Comparison of ENCODE assay signal across 26 mouse cellular contexts in genomic region chr5:16778610-16779172, GRCm38 (mm10). TPM values are rescaled to one million over a fixed set of nuclear protein-coding genes. Genes with fewer than 3 reads are reported as not detected.
DNase-seq lines count a peak whose midpoint lies in the region; ATAC-seq and TF ChIP-seq lines count a peak whose summit lies in the region.
"Had no signal": no experiment of that assay in that cellular context is flagged by ENCODE, and none has a peak within 500 bp of the region (broad histone marks: within the 10 kb centered on the region; RNA-seq: fewer than 3 reads in every experiment).

No protein-coding gene starts in this region.

- DNase-seq in embryo, embryonic 10 days (ENCODE audit: low spot score) = peak; percentile 11
- peak; percentile 20 for DNase-seq in embryo, embryonic 9.5 days (ENCODE audit: extremely low spot score)
- DNase-seq in fibroblast of lung, adult 2 months (ENCODE audit: low read depth) = peak; percentile 34
- no peak for DNase-seq in urinary bladder, postnatal 14 days (ENCODE audit: low spot score)
- DNase-seq in gastrocnemius, adult 2 months = no peak
- DNase-seq: adrenal gland, adult 8-10 months; cerebellum, adult 11-12 months; cerebellum, postnatal 25 days; heart, postnatal 36 days; kidney, adult 8-10 months; kidney, postnatal 25 days; midbrain, embryonic 14.5 days had no signal

- no peak overlapping the region for H3K4me3 ChIP-seq in limb, embryonic 15.5 days
- no peak overlapping the region for H3K4me3 ChIP-seq in gastrocnemius, adult 2 months
- H3K4me3 ChIP-seq: liver, embryonic 12.5 days; lung, embryonic 15.5 days; myocyte had no signal

- no peaks in the 10 kb centered on the region for H3K27me3 ChIP-seq in limb, embryonic 15.5 days
- H3K27me3 ChIP-seq: liver, embryonic 12.5 days; lung, embryonic 15.5 days had no signal

- no peaks in the 10 kb centered on the region for H3K36me3 ChIP-seq in limb, embryonic 15.5 days
- H3K36me3 ChIP-seq: G1E; liver, embryonic 12.5 days; lung, embryonic 15.5 days had no signal

- 0 out of 2 replicates have a peak, but pooled peaks cover 6% of the 10 kb centered on the region for H3K4me1 ChIP-seq in limb, embryonic 15.5 days
- H3K4me1 ChIP-seq: liver, embryonic 12.5 days; lung, embryonic 15.5 days had no signal

- ATAC-seq in limb, embryonic 15.5 days (ENCODE audit: insufficient number of reproducible peaks, low FRiP score, low TSS enrichment, low read depth) = peak; percentile 52; the same call in 1 of the 2 replicates
- ATAC-seq in erythroid progenitor cell, adult 5-6 weeks (replicated peaks; ENCODE audit: low FRiP score, poor library complexity, severe bottlenecking) = no peak
- ATAC-seq: CD4-positive, CD25-positive, alpha-beta regulatory T cell, adult 4 months; inflammation-experienced regulatory T-cells, adult 6 months; liver, embryonic 12.5 days had no signal

- H3K4me2 ChIP-seq in limb, embryonic 15.5 days = no peak overlapping the region
- H3K4me2 ChIP-seq: heart, embryonic 11.5 days; liver, embryonic 12.5 days; lung, embryonic 15.5 days had no signal

- 23% methylated on average over 6 of the region's 6 CpGs for WGBS in limb, embryonic 15.5 days

- no peak overlapping the region for H3K9ac ChIP-seq in limb, embryonic 15.5 days
- H3K9ac ChIP-seq: liver, embryonic 12.5 days; lung, embryonic 15.5 days had no signal

- no peaks in the 10 kb centered on the region for H3K9me3 ChIP-seq in limb, embryonic 15.5 days
- H3K9me3 ChIP-seq: G1E; liver, embryonic 12.5 days; lung, embryonic 15.5 days had no signal

- intact Hi-C loops in gastrocnemius, adult 2 months (cut with DNase I) = no loop called here

- TF ChIP-seq CTCF in gastrocnemius, adult 2 months (IDR thresholded peaks at IDR 0.05) = no peak

- H3K27ac ChIP-seq in limb, embryonic 15.5 days = peak overlapping the region; percentile 47
- no peak overlapping the region for H3K27ac ChIP-seq in gastrocnemius, adult 2 months
- H3K27ac ChIP-seq: liver, embryonic 12.5 days; lung, embryonic 15.5 days; macrophage had no signal

RNA-seq across cellular contexts. Expression of gene Gm28710, which starts 12.9 kb away (rescaled TPM):
- polyA plus RNA-seq in limb, embryonic 15.5 days (2015; fragmentation: Nextera tagmentation; extraction: Ambion mirVana) = not detected in 2 replicates
- total RNA-seq in gastrocnemius, adult 2 months (2021) = not detected
- total RNA-seq in erythroid progenitor cell, adult 5-6 weeks (2015; ENCODE audit: low replicate concordance) = not detected in 2 replicates
- total RNA-seq in erythroid progenitor cell, adult 5-6 weeks (2017; ENCODE audit: low replicate concordance) = not detected in 2 replicates
- total RNA-seq: adrenal gland, adult 8-10 months; G1E; heart, postnatal 36 days; left cerebral cortex, adult 8-10 months had no signal
- polyA plus RNA-seq: brain, embryonic 14.5 days; CD4-positive, CD25-positive, alpha-beta regulatory T cell, adult 4 months; forebrain, embryonic 11.5 days; G1E; gonadal fat pad, adult 2 months; heart, embryonic 11.5 days; inflammation-experienced regulatory T-cells, adult 6 months; liver, embryonic 12.5 days; lung, embryonic 15.5 days; macrophage; midbrain, embryonic 14.5 days had no signal

Comparison
In these comparisons a context has a peak if more than half of its experiments do, and no peak if none do; other contexts are left out.
1. DNase-seq: peak in embryo, embryonic 10 days (single experiment), embryo, embryonic 9.5 days (single experiment) and fibroblast of lung, adult 2 months (single experiment); none in urinary bladder, postnatal 14 days (single experiment) and gastrocnemius, adult 2 months (single experiment).